Mouse (Mus musculus) liver, embryonic 12.5 days (tissue): ENCODE data around the gene Selenbp2. TPM values are rescaled to one million over a fixed set of nuclear protein-coding genes. Genes with fewer than 3 reads are reported as not detected.
"Not testable (repeated sequence)": the region's sequence is repeated elsewhere in the genome, so short reads cannot be mapped to it uniquely, and the experiment has no call there.

Experiments used
- ATAC-seq: fragments of 200-750 bp; cut with Nextera tagmentation; 2 replicates; pipeline ENCODE4 v1.8.0; 2017; ENCODE audit warnings: moderate number of reproducible peaks, mild to moderate bottlenecking, moderate library complexity
- H3K27ac ChIP-seq: fragments of 300-500 bp; sonication (generic); 2 replicates; pipeline ENCODE4 v1.5.1; 2016; ENCODE audit warnings: mild to moderate bottlenecking
- H3K27me3 ChIP-seq: fragments of 300-500 bp; sonication (generic); replicated peaks from 2 replicates; pipeline ENCODE4 v1.6.1; 2016; ENCODE audit warnings: mild to moderate bottlenecking, moderate library complexity
- H3K36me3 ChIP-seq: fragments of 300-500 bp; sonication (generic); 2 replicates; pipeline ENCODE4 v1.6.1; 2016; ENCODE audit warnings: mild to moderate bottlenecking, moderate library complexity
- H3K4me1 ChIP-seq: fragments of 300-500 bp; sonication (generic); 2 replicates; pipeline ENCODE4 v1.6.1; 2016
- H3K4me2 ChIP-seq: fragments of 300-500 bp; sonication (generic); 2 replicates; pipeline ENCODE4 v1.6.1; 2016; ENCODE audit warnings: mild to moderate bottlenecking, moderate library complexity
- H3K4me3 ChIP-seq: fragments of 300-500 bp; sonication (generic); 2 replicates; pipeline ENCODE4 v1.5.1; 2016; ENCODE audit warnings: mild to moderate bottlenecking, moderate library complexity
- H3K9ac ChIP-seq: fragments of 300-500 bp; sonication (generic); 2 replicates; pipeline ENCODE4 v1.6.1; 2016; ENCODE audit warnings: mild to moderate bottlenecking, moderate library complexity
- H3K9me3 ChIP-seq: fragments of 300-500 bp; sonication (generic); replicated peaks from 2 replicates; pipeline ENCODE4 v1.6.1; 2016; ENCODE audit warnings: mild to moderate bottlenecking, moderate library complexity
- WGBS: fragments of 180-500 bp; shearing (Covaris S2); methylation state at CpG from one replicate; pipeline ENCODE4 v1.1.7; 2016; ENCODE audit not compliant: insufficient replicate concordance; 5-methylcytosine and 5-hydroxymethylcytosine counted together
- polyA plus RNA-seq: library from polyadenylated mRNA; unstranded; fragments of >200 nt; fragmentation: Nextera tagmentation; extraction: Ambion mirVana; gene quantifications from 2 replicates; pipeline ENCODE4 v1.2.1, GENCODE M21; 2016

The Selenbp2 gene
- polyA plus RNA-seq = 3.0 and 3.3 TPM in 2 replicates

GRCm38 (mm10) chr3:94693329-94693825 is at the start of gene Selenbp2:
Gene Selenbp2 (plus strand): TSS chr3:94693556.
- no peaks in the 10 kb centered on the region for H3K27me3 ChIP-seq
- H3K36me3 ChIP-seq = no peaks in the 10 kb centered on the region
- no peak within 1 kb of the TSS for H3K4me2 ChIP-seq
- no peak within 1 kb of the TSS for H3K4me3 ChIP-seq
- no peak within 1 kb of the TSS for H3K27ac ChIP-seq
- H3K4me1 ChIP-seq = peaks cover 58% of the 10 kb centered on the region
- 57% methylated on average over 5 of the region's 5 CpGs for WGBS
- H3K9ac ChIP-seq = no peak within 1 kb of the TSS
- H3K9me3 ChIP-seq = no peaks in the 10 kb centered on the region
- ATAC-seq = 0 out of 2 replicates have a peak, but pooled peaks have one; percentile 8

DNA sequence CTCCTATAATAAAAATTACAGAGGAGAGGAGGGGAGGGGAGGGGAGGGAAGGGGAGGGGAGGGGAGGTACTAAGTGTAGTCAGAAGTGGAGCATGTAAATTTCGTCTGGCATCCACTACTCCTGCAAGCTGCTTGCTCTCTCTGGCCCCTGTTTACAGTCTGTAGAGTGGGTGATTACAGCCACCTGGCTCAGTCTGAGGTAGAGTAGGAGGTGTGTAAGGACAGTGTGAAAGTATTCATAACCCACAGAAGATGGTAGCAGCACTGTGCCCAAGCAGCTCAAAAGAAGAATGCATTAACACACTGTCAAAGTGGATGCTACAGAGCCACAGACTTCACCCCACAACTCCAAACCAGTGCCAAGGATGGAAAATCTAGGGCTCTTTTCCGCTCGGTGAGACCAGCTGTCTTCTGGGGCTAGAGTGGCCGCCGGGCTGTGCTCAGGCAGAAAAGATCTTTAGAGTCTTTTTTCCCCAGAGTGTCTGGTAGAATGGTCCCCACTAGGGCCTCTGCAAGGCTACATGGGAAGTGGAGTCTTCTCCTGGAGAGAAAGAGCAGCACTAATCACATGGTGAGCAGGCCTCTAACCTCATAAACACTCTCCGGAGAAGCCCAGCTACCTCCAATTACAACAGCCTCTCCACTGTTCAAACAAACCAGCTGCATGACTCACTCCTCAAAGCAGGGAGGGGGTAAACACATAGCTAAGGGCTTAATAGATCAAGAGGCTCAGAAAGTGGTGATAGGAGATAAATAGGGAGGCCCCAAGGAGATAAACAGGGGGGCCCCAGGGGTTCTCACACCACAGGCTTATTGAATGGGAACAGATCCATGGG is 44.4 kb upstream of the Selenbp2 start:
- peaks cover 39% of the 10 kb centered on the region for H3K4me1 ChIP-seq
- H3K27ac ChIP-seq = peak overlapping the region; percentile 72
- H3K36me3 ChIP-seq = no peaks in the 10 kb centered on the region
- ATAC-seq = peak; percentile 84
- no peaks in the 10 kb centered on the region for H3K9me3 ChIP-seq
- peak overlapping the region; percentile 55 for H3K4me2 ChIP-seq
- 44% methylated on average over 6 of the region's 6 CpGs for WGBS
- 0 out of 2 replicates have a peak overlapping the region, but pooled peaks have one; percentile 0 for H3K4me3 ChIP-seq
- H3K27me3 ChIP-seq = no peaks in the 10 kb centered on the region
- peak overlapping the region; percentile 35 for H3K9ac ChIP-seq

- WGBS = 75% methylated on average over 7 of the region's 7 CpGs
- H3K9me3 ChIP-seq = no peaks in the 10 kb centered on the region
- ATAC-seq = no peak
These were observed 42.9 kb upstream of the Selenbp2 start for GRCm38 (mm10) chr3:94650409-94650808.

GRCm38 (mm10) chr3:94653967-94654366 is 39.4 kb upstream of the Selenbp2 start:
- Histone ChIP-seq H3K27me3 (peaks cover 10% of the 10 kb centered on the region; the same call in 1 of the 2 replicates), H3K4me1 (peaks cover 40% of the 10 kb centered on the region)
- 63% methylated on average over 1 of the region's 1 CpGs for WGBS
- not testable (repeated sequence) for H3K27ac ChIP-seq, H3K9me3 ChIP-seq, H3K4me3 ChIP-seq, H3K9ac ChIP-seq, H3K36me3 ChIP-seq, ATAC-seq, H3K4me2 ChIP-seq

More at GRCm38 (mm10) chr3:94650409-94650808, 42.9 kb upstream of the Selenbp2 start:
- no peak overlapping the region for H3K4me2 ChIP-seq
- H3K27me3 ChIP-seq = no peaks in the 10 kb centered on the region
- H3K9ac ChIP-seq = no peak overlapping the region
- H3K36me3 ChIP-seq = no peaks in the 10 kb centered on the region
- peaks cover 39% of the 10 kb centered on the region for H3K4me1 ChIP-seq
- H3K4me3 ChIP-seq = no peak overlapping the region
- H3K27ac ChIP-seq = peak overlapping the region; percentile 22; the same call in 1 of the 2 replicates

- H3K36me3 ChIP-seq, H3K27ac ChIP-seq, H3K9me3 ChIP-seq: not testable (repeated sequence)
- 4% methylated on average over 26 of the region's 47 CpGs for WGBS
- Histone ChIP-seq H3K9ac (peak overlapping the region; percentile 70), H3K4me2 (peak overlapping the region; percentile 88), H3K4me3 (peak overlapping the region; percentile 61), H3K27me3 (peaks cover 10% of the 10 kb centered on the region; the same call in 1 of the 2 replicates), H3K4me1 (peaks cover 31% of the 10 kb centered on the region)
- ATAC-seq = peak; percentile 45
These were observed 35.3 kb upstream of the Selenbp2 start for GRCm38 (mm10) chr3:94657852-94658739.

DNA sequence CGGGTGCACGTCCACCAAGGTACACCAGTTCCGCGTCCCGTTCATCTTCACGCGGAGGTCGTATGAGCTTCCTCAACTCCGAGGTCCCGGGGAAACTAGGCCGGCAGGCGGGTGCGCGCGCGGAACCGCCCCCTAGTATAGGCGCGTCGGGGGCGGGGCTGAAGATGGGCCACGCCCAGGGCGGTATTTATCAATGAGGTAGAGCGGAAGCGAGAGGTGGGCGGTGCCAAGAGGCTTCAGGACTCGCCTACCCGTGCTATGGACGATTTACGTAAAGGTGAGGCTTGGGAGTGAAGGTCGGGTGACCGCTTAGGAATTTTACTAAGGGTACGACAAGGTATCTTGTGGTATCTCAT is 34.6 kb upstream of the Selenbp2 start, which contains the start of gene Tuft1:
Gene Tuft1, minus strand, starts transcription at position 133 of the 356 bp plus-strand sequence.
- H3K36me3 ChIP-seq, H3K9me3 ChIP-seq: not testable (repeated sequence)
- peak; percentile 93 for ATAC-seq
- WGBS = 1% methylated on average over 22 of the region's 33 CpGs
- Histone ChIP-seq H3K4me1 (peaks cover 28% of the 10 kb centered on the region), H3K27ac (peak within 1 kb of the TSS; percentile 81), H3K27me3 (peaks cover 10% of the 10 kb centered on the region), H3K9ac (peak within 1 kb of the TSS; percentile 70), H3K4me3 (peak within 1 kb of the TSS; percentile 61), H3K4me2 (peak within 1 kb of the TSS; percentile 88)

DNA sequence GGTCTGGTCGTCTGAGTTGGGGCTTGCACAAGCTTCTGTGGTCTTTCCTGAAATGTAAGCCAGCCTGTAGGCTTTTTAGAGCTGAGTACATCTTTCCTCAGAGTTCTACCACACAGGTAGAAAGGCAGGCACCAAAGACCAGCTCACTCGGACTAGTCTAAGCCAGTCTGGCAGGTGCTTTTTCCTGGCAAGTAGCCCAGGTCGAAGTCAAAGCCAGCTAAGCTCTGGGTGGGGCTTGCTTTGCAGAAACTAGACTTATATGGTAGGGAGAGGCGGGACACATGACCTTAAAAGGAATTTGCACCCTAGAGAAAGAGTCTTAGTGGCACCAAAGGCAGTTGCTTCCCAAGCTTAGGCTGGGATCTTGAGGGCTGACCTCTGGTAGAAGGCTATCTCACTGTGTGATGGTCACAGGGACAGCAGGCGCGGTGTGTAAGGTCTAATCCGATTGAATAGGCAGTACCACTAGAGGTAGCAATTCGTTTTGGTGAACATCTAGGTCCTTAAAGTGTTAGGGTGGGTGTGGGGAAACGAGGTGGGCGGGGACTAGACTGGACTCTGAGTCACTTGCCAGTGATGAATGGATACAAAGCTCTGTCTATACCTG is 34.1 kb upstream of the Selenbp2 start:
- peak overlapping the region; percentile 81 for H3K27ac ChIP-seq
- not testable (repeated sequence) for H3K36me3 ChIP-seq, H3K9me3 ChIP-seq
- peak; percentile 82 for ATAC-seq
- H3K4me2 ChIP-seq = peak overlapping the region; percentile 67
- H3K9ac ChIP-seq = peak overlapping the region; percentile 58
- H3K27me3 ChIP-seq = peaks cover 10% of the 10 kb centered on the region
- peaks cover 28% of the 10 kb centered on the region for H3K4me1 ChIP-seq
- WGBS = 20% methylated on average over 8 of the region's 10 CpGs
- H3K4me3 ChIP-seq = peak overlapping the region; percentile 39

DNA sequence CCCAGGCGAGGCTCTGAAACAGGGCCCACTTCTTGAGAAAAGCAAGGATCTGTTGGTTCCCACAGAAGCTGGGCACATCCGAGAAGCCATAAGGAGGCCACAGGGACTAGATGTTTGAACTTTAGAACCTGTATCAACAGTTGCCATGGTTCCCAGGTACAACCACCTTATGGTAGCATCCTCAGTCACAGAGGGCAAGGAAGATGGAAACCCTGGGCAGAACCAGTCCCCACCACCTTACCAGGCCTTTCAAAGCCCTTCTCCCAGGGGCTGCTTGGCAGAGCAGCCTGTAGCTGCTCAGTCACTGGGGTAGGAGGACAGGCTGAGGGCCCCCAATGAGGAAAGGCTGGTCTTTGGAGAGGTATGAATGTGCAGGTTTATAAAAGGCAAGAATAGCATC is 32.5 kb upstream of the Selenbp2 start:
- not testable (repeated sequence) for H3K4me2 ChIP-seq, ATAC-seq, H3K9ac ChIP-seq, H3K36me3 ChIP-seq, H3K4me3 ChIP-seq, H3K9me3 ChIP-seq
- peaks cover 41% of the 10 kb centered on the region for H3K4me1 ChIP-seq
- 0 out of 2 replicates have a peak overlapping the region, but pooled peaks have one; percentile 14 for H3K27ac ChIP-seq
- H3K27me3 ChIP-seq = peaks cover 10% of the 10 kb centered on the region
- 77% methylated on average over 2 of the region's 2 CpGs for WGBS

DNA sequence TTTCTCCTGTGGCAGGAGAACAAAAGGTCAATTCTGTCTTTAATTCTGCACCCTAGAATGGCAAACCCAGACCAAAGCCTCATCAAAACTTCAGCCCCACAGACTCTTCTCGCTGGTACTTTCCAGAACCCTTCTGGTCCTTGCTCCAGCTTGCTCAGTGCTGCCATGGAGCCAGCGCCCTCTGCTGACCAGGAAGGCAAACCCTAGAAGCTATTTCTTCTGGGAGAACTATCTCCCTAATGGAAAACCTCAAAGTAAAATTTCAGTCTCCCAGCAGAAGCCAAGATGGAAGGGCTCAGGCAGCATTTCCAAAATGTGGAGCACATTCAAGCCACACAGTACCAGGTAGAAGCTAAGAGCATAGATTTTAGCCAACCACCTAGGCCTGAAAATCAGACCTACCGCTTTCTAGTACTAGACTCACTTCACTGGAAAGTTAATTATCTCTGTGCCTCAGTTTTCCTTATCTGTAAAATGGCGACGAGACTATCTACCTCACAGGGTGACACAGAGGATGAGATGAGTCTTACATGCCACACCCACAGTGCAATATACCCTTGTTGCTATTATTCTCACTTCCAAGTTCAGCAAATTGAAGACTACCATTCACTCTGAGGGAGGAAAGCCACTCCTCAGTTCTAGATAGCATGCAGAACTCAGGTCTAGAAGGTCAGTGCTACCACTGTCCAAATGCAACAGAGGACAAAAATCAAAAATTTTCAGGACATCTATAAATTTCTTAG is 28.1 kb upstream of the Selenbp2 start:
- not testable (repeated sequence) for H3K9me3 ChIP-seq, H3K36me3 ChIP-seq, H3K27me3 ChIP-seq
- ATAC-seq = peak; percentile 76
- Histone ChIP-seq H3K27ac (peak overlapping the region; percentile 87), H3K4me2 (peak overlapping the region; percentile 63), H3K9ac (peak overlapping the region; percentile 57; the same call in 1 of the 2 replicates), H3K4me1 (peaks cover 30% of the 10 kb centered on the region), H3K4me3 (peak overlapping the region; percentile 31)
- 14% methylated on average over 5 of the region's 5 CpGs for WGBS

DNA sequence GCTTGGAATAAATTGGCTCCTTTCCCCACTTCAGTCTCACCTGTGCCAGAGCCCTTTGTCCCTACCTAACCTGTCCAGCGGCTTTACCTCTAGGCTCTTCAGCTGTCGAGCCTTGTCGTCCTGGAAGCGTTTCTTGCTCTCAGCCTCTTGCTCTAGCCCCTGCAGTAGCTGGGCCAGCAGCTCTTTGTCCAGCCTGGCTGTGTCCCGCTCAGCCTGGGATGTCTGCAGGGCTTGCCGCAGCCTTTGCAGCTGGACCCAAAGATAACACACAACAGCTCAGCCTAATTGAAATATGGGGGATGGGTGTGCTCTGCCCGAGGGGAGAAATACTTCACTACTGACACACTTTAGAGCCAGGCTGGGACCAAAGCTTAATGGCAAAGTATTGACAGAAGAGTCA is 27.5 kb upstream of the Selenbp2 start:
- WGBS = 10% methylated on average over 7 of the region's 7 CpGs
- Histone ChIP-seq H3K4me1 (peaks cover 26% of the 10 kb centered on the region), H3K4me2 (peak overlapping the region; percentile 63), H3K27ac (peak overlapping the region; percentile 87), H3K9ac (peak overlapping the region; percentile 57), H3K4me3 (peak overlapping the region; percentile 31)
- H3K36me3 ChIP-seq, H3K27me3 ChIP-seq, H3K9me3 ChIP-seq: not testable (repeated sequence)
- ATAC-seq = peak; percentile 91

- peaks cover 13% of the 10 kb centered on the region for H3K4me1 ChIP-seq
- not testable (repeated sequence) for ATAC-seq, H3K9me3 ChIP-seq, H3K36me3 ChIP-seq, H3K27ac ChIP-seq, H3K4me2 ChIP-seq, H3K9ac ChIP-seq, H3K27me3 ChIP-seq, H3K4me3 ChIP-seq
- 63% methylated on average over 9 of the region's 9 CpGs for WGBS
These were observed 18.3 kb upstream of the Selenbp2 start for GRCm38 (mm10) chr3:94675101-94675500.
